Mouse (Mus musculus): Measurements from ENCODE around the gene Zfp263. TPM values are rescaled to one million over a fixed set of nuclear protein-coding genes. Genes with fewer than 3 reads are reported as not detected.

The Zfp263 gene
- total RNA-seq (2021) = 10 to 100 TPM; 18.6 to 19.6 TPM
- long read RNA-seq, partial matches to known transcripts = 0 of 5 reads
- long read RNA-seq, other reads (novel, unspliced or antisense) = 1 of 5 reads

- peak; percentile 90 to 96 for DNase-seq (ENCODE audit: low spot score in 2 of 2)
Observed at GRCm38 (mm10) chr16:3743503-3744185, at the start of gene Zfp263. Zfp263 (plus strand) TSS chr16:3744093.

GRCm38 (mm10) chr16:3699281-3699680, 44.6 kb upstream of the Zfp263 start:
- DNase-seq (ENCODE audit: low spot score in 2 of 2) = no peak

DNA sequence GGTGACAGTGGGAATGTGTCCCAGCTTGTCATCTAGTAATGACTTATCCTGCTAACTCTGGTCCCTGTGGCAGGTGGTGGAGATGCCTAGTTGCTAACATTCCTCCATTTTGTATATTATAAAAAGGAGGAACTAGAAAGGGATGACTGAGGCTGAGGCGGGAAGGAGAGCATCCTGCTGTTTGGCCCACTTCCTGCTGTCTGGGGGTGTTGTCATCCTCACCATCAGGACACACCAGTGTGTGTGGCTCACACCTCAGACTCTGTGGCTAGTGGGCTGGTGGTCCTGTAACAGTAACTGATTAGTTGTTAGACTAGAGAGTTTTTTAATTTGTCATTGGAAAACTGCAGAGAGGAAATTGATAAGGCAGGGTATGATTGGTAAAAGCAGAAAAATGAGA, 43.0 kb upstream of the Zfp263 start:
- no peak for DNase-seq (ENCODE audit: low spot score in 2 of 2)

DNA sequence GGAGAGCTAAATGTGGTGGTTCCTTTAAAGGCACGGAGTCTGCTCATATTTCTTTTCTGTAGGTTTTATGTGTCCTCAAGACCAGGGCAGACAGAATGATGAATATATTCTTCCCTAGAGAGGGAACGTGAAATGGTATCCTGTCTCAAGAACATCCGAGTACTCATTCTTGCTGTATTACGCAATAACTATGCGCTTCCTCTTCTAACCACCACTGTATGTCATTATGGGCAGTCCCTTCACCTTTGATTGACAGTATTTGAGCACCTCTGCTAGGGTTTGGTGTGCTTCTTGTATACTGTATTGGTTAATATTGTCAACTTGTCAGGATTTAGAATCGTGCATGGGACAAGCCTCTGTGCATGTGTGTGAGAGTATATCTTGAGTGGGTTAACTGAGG, 37.2 kb upstream of the Zfp263 start:
- DNase-seq (ENCODE audit: low spot score in 2 of 2) = no peak

DNA sequence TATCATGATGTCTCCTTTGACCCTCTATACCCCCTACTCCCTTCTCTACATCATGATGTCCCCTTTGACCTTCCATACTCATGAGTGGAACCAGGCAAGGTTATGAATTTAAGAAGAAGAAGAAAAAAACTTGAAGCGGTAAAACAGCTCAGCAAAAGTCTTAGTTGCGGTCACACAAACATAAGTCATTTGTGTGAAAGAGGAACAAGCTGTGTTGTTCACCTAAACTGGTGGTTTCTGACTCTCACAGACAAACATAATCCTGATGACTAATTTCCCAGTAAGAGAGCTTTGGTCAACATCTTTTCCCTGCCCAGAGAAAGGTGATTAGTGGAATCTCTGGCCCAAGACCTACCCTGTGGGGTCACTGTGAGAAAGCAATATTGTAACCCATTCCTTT, 29.2 kb upstream of the Zfp263 start:
- DNase-seq (ENCODE audit: low spot score in 2 of 2) = no peak

DNA sequence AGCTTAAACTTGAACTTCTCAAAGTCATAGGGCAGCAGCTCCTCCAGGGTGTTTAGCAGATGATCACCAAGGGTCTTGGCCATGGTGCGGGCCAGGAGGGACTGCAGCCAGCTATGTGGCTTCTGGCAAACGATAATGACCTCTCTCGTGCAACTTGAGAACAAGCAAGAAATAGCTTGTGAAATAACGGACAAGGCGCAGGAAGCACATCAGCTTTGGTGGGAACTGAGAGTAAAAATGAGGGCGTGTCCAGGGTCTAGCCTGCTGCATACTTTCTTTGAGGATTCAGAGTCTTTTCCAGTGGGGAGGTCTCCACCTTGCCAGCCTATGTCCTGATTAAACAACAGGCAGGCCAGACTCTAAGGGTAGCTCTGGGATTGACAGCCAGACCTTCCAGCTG, 25.9 kb upstream of the Zfp263 start, which contains the start of gene Mefv:
Gene Mefv (minus strand): TSS at position 118 of the 400 bp plus-strand sequence.
- no peak for DNase-seq (ENCODE audit: low spot score in 2 of 2)

DNA sequence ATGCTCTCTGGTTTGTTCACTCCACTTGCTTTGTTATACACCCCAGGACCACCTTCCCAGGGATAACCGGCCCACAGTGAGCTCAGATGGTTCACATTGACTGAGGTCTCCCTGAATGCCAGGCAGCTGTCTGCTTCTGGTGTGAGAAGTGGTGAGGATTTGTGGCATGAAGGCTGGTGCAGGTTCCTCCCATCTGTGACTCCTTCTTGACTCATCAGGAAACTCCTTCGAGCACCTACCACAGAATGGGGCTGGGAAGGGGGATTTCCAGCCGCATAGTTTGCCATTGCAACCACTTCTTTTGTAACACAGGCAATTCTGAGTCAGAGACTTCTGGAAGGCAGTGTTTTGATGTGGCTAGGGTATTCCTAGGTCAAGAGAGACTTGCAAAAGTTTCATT, 20.7 kb upstream of the Zfp263 start:
- no peak for DNase-seq (ENCODE audit: low spot score in 2 of 2)

GRCm38 (mm10) chr16:3727980-3728720, 15.7 kb upstream of the Zfp263 start:
- no peak for DNase-seq (ENCODE audit: low spot score in 2 of 2)

DNA sequence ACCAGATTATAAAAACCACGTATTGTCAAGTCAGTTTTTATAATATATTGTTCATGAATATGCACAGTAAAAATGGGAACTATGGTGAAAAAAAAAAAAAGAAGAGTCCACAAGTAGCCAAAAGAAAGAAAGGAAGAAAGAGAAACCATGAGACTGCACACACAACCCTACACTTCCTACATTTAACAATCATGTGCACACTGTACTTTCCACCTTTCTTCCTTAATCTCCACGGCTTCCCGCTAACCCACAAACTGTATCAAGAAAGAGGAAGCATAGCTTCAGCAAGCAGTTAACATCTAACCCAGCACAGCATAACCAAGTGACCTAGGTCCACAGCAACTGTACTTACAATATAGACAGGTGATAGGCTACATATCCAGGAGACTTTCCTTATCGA, 11.3 kb upstream of the Zfp263 start:
- DNase-seq (ENCODE audit: low spot score in 2 of 2) = no peak

GRCm38 (mm10) chr16:3733198-3733732, 10.6 kb upstream of the Zfp263 start:
- DNase-seq (ENCODE audit: low spot score in 2 of 2) = no peak

DNA sequence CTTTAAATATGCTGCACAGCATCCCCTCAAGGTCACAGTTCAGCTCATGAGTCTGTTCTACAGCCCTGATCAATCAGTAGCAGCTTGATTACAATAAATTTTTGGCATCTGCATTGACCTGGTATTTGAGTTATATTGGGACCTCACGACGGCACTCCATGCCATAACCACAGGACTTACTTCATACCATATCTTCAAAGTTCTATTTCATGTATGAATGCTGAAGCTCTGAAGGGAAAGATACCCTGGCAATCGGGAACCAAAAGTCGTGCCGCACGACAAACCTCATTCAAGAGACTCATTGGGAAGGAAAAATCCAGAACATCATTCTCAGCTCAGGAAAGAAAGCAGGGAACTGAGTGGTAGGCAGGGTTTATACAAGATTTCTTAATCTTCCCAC, 1.4 kb upstream of the Zfp263 start:
- no peak for DNase-seq (ENCODE audit: low spot score in 2 of 2)

DNA sequence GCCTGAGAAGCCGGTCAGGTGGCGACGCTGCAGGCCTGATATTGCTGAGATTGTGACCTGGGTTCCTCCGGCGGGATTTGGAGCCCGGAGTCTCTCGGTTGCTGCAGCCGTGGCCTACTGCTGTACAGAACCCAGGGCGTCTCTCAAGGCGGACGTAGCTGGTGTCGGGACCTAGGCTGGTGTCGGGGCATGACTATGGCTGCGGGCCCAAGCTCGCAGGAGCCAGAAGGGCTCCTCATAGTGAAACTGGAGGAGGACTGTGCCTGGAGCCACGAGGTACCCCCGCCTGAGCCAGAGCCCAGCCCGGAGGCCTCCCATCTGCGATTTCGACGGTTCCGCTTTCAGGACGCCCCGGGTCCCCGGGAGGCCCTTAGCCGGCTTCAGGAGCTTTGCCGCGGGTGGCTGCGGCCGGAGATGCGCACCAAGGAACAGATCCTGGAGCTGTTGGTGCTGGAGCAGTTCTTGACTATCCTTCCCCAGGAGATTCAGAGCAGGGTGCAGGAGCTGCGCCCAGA, 350 bp downstream of the Zfp263 start:
- DNase-seq (ENCODE audit: low spot score in 2 of 2) = no peak

- no peak for DNase-seq (ENCODE audit: low spot score in 2 of 2)
Observed at GRCm38 (mm10) chr16:3745656-3746055, 1.8 kb downstream of the Zfp263 start.

- DNase-seq (ENCODE audit: low spot score in 2 of 2) = no peak
Observed at GRCm38 (mm10) chr16:3748976-3749375, 5.1 kb downstream of the Zfp263 start.

DNA sequence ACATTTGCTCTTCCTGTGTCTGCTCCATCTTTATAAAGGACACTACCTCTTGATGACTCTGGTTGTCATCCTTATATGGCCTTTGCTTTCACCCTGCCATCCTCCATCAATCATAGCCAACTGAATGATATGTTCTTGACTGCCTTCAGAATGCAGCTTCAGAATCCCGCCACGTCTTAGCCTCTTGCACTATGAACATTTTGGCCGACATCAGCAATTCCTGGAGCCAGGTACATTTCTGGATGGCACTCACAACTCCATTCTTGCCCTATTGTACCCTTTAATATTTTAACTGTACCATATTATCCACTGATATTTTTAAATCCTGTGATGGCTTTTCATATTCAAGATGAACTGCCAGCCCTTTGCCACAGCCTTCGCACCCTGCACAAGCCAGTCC, 27.7 kb downstream of the Zfp263 start:
- DNase-seq (ENCODE audit: low spot score in 2 of 2) = no peak

DNA sequence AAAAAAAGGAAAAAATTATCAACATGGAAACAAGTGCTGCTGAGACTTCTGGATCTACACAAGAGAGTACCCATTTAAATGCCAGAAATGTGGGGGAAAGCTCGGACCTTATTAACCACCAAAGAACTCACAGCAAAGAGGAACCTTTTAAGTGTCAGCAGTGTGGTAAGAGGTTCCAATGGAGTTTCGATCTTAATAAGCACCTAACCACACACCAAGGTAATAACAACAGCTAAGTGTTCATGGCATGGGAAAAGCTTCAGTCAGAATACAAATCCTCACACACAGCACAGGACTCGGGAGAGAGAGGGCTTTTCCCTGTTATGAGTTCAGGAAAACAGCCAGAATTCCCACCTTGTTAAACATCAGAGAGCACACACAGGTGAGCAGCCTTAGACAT, 32.5 kb downstream of the Zfp263 start:
- no peak for DNase-seq (ENCODE audit: low spot score in 2 of 2)

DNA sequence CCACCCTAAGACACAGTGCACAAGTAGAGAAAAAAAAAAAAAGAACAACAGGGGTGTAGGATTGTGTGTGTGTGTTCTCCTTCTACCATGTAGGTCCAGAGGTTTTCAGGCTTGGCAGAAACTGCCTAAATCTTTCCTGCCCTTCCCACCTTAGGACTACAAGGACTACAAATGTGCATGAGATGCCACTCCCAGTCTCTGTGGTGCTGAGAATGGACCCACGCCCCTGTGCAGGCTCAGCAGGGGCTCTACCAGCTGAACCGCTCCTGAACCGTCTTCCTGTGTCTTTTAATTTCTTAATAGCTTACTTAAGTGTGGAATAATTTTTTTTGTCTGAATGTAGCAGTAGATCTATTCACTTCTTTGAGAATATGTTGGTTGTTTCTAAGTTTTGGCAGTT, 34.1 kb downstream of the Zfp263 start:
- no peak for DNase-seq (ENCODE audit: low spot score in 2 of 2)

GRCm38 (mm10) chr16:3781237-3781636, 37.3 kb downstream of the Zfp263 start:
- no peak for DNase-seq (ENCODE audit: low spot score in 2 of 2)

DNA sequence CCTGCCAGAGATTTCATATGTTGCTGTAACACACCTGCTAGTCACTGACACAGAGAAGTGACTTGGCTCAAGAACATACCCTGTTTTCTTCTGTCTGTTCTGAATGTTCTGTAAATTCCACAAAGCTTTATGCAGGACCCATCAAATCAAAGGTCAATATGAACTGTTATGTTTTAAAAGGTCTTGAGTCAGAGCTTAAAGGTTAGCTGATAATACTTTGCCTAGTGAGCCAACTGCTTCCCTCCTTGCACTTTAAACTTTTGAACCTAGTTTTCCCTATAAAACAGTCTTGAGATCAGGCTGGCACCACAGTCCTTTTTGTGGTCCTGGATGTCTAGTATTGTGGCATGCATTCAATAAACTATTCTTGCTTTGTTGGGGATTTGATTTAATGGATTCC, 44.5 kb downstream of the Zfp263 start:
- no peak for DNase-seq (ENCODE audit: low spot score in 2 of 2)
